Mouse (Mus musculus): Measurements from ENCODE around the gene Cnn1. TPM values are rescaled to one million over a fixed set of nuclear protein-coding genes. Genes with fewer than 3 reads are reported as not detected.

Cnn1 gene
- polyA plus RNA-seq, 1 experiment: 0.55 TPM

DNA sequence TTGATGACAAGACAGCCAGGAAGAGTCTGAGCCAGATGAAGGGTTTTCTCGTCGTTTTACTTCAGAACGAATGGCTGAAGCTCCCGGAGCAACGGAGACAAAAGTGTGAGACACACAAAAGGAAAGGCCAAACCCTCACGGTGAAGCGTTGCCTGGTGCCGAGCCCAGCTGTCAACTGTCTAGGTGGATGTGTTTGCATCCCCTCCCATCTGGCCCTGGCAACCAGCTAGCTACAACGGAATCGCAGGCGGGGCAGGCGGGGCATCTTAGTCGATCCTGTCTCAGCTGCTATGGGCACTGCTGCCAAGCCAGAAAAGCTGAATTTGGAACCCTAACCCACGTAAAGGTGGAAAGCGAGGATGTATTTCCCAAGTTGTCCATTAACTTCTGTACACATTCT lies 17.1 kb downstream of the Cnn1 start:
- TF ChIP-seq CTCF (IDR thresholded peaks at IDR 0.05; ENCODE audit: borderline replicate concordance, extremely low read depth, insufficient read depth, insufficient read length) (no peak), POLR2A (IDR thresholded peaks at IDR 0.05; ENCODE audit: borderline replicate concordance, extremely low read depth, insufficient read depth, insufficient read length, poor library complexity, severe bottlenecking) (no peak)
- DNase-seq (ENCODE audit: low read depth): peak; percentile 71

DNA sequence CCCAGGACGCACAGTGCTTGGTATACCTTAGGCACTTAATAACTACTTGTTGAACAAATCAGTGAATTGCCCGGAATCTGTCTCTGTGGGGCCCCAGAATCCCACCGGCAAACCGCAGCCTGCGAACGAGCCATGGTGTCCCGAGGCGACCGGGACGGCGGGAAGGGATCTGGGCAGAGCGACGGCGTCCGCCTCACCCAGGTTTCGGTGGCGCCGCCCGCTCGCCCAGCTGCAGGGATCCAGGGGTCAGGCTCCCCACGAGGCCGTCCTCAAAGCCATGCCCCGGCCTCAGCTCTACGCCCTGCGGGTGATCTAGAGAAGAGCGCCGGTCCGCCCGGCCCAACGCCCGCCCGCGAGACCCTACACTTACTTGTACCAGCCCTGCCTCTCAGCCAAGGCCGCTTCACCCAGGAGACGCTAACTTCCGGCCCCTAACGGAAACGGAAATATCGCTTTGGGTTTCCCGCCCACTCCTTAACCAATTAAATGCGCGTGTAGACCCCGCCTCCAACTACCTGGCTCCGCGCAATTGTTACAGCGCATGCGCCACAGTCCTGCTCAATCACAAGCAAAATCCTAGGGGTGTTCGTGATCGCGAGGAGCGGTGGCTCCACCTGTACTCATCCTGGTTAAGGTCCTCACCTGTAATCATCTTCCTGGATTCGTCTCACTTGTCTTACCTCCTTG lies 17.9 kb downstream of the Cnn1 start, which contains the start of gene Elof1:
TSS of gene Elof1 (minus strand) at position 433 of the 687 bp plus-strand sequence.
- TF ChIP-seq CTCF (IDR thresholded peaks at IDR 0.05; ENCODE audit: borderline replicate concordance, extremely low read depth, insufficient read depth, insufficient read length): no peak; the same call in 1 of the 2 replicates
- TF ChIP-seq POLR2A (IDR thresholded peaks at IDR 0.05; ENCODE audit: borderline replicate concordance, extremely low read depth, insufficient read depth, insufficient read length, poor library complexity, severe bottlenecking): 0 out of 2 replicates have a peak, but pooled peaks have one; percentile 46
- peak; percentile 99 for DNase-seq (ENCODE audit: low read depth)

DNA sequence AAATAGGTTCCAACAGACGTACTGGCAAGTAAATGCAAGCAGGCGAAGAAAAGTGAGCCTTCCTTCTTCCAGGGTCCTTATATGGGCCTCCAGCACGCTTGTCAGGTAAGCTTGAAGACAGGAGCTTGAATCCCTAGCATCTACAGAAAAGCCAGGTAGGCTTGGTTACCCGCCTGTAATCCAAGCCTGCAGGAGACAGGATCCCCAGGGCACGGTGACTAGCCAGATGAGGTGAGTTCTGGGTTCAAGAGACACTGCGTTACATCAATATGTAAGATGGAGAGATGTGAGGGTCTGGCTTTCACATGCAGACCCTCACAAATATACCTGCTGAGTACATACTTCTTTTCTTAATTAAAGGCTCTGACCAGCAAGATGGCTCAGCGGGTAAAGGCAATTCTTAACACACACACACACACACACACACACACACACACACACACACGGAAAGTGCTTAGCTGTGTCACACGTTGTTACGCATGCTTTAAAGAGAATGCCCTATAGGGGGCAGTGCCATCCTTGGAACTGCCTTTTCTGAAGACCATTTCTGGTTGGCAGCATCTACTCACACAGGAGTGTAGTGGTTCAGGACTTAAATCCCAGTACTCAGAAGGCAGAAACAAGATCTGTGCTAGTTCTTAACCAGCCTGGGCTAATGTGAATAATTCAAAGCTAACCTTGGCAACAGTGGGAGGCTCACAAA lies 18.9 kb downstream of the Cnn1 start:
- peak; percentile 78 for DNase-seq (ENCODE audit: low read depth)
- peak; percentile 52; the same call in 1 of the 2 replicates for TF ChIP-seq CTCF (IDR thresholded peaks at IDR 0.05; ENCODE audit: borderline replicate concordance, extremely low read depth, insufficient read depth, insufficient read length)
- TF ChIP-seq POLR2A (IDR thresholded peaks at IDR 0.05; ENCODE audit: borderline replicate concordance, extremely low read depth, insufficient read depth, insufficient read length, poor library complexity, severe bottlenecking): no peak

DNA sequence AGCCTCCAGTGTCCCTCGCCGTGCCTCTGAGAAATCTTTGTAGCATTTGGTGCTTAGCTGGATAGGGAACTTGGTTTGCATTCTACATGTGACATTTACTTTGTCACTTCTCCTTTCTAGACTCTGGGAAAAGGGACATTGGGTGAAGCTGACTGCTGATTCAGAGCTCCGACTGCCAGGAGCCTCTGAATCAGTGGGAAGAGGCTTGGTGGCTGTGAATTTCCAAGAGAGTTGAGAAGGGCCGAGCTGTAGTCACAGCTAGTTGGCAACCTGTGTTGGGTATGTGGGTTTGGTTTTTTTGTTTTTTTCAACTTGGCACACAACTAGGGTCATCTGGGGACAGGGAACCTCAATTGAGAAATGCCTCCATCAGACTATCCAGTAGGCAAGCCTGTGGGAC lies 20.5 kb downstream of the Cnn1 start:
- no peak for DNase-seq (ENCODE audit: low read depth)

DNA sequence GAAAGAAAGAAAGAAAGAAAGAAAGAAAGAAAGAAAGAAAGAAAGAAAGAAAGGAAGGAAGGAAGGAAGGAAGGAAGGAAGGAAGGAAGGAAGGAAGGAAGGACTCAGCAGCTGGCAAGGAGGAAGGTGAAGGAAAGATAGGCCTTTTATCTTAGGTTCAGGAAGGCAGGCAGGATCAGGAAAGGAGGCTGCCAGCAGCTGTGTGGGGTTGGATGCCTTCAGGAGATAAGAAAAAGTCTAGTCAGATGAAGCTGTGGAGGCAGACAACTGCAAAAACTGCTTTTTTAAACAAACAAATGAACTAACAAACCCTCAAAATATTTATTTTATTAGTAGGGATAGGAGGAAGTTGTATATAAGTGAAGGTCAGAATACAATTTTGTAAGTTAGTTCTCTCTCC lies 22.5 kb downstream of the Cnn1 start:
- TF ChIP-seq CTCF (IDR thresholded peaks at IDR 0.05; ENCODE audit: borderline replicate concordance, extremely low read depth, insufficient read depth, insufficient read length): no peak
- TF ChIP-seq POLR2A (IDR thresholded peaks at IDR 0.05; ENCODE audit: borderline replicate concordance, extremely low read depth, insufficient read depth, insufficient read length, poor library complexity, severe bottlenecking): no peak

More for the DNA sequence above, 20.5 kb downstream of the Cnn1 start:
- no peak for TF ChIP-seq CTCF (IDR thresholded peaks at IDR 0.05; ENCODE audit: borderline replicate concordance, extremely low read depth, insufficient read depth, insufficient read length)
- no peak for TF ChIP-seq POLR2A (IDR thresholded peaks at IDR 0.05; ENCODE audit: borderline replicate concordance, extremely low read depth, insufficient read depth, insufficient read length, poor library complexity, severe bottlenecking)

DNA sequence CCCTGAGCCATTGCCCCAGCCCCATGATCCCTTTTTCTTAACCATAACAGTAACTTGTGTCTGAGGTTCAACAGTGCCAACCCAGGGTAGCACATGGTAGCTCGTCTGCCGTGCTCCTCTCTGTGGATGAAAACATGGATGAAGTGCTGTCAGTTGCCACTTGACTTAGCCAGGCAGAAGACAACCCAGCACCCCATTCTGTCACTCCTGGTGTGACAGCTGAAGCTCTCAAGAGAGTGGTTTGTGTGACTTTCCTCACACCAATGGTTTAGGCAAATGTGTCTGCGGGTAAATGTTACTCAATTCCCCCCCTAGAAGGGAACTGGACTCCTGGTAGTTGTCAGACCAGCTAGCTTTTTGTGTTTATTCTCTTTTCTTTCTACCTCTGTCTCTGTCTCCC lies 23.0 kb downstream of the Cnn1 start:
- TF ChIP-seq CTCF (IDR thresholded peaks at IDR 0.05; ENCODE audit: borderline replicate concordance, extremely low read depth, insufficient read depth, insufficient read length) (no peak), POLR2A (IDR thresholded peaks at IDR 0.05; ENCODE audit: borderline replicate concordance, extremely low read depth, insufficient read depth, insufficient read length, poor library complexity, severe bottlenecking) (no peak)
- no peak for DNase-seq (ENCODE audit: low read depth)

More for the DNA sequence above, 22.5 kb downstream of the Cnn1 start:
- DNase-seq (ENCODE audit: low read depth): no peak

DNA sequence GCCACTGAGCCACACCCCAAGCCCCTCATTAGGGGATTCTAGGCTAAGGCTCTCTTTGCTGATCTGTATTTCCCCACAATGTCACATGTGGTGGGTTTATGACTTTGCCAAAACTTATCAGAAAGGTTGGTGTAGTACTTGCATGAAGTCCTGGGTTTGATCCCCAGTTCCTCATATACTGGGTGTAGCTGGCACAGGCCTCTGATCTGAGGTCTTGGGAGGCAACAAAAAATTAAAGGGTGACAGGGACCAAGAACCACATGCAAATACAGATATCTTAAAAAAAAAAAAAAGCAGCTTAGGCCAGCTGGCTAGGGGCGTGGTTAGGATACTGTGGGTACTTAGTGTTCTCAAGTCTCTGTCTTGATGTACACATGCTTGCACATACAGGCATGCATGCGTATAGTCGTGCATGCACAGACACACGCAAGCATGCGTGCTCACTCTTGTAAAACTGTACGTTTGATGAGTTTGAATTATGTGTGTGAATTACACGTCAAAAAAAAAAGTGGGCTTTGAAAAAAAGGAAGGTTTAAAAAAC lies 24.1 kb downstream of the Cnn1 start:
- TF ChIP-seq CTCF (IDR thresholded peaks at IDR 0.05; ENCODE audit: borderline replicate concordance, extremely low read depth, insufficient read depth, insufficient read length) (no peak), POLR2A (IDR thresholded peaks at IDR 0.05; ENCODE audit: borderline replicate concordance, extremely low read depth, insufficient read depth, insufficient read length, poor library complexity, severe bottlenecking) (no peak)
- DNase-seq (ENCODE audit: low read depth): no peak

DNA sequence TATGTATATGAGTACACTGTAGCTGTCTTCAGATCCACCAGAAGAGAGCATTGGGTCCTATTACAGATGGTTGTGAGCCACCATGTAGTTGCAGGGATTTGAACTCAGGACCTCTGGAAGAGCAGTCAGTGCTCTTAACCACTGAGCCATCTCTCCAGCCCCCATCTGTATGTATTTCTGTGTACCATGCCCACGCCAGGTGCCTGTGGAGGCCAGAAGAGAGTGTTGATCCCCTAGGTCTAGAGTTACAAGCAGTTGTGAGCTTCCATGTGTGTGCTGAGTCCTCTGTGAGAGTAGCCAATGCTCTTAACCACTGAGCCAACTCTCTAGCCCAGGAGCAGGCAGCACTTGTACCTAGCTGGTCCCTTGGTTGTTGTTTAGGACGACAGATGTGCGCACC lies 25.2 kb downstream of the Cnn1 start:
- TF ChIP-seq CTCF (IDR thresholded peaks at IDR 0.05; ENCODE audit: borderline replicate concordance, extremely low read depth, insufficient read depth, insufficient read length) (no peak), POLR2A (IDR thresholded peaks at IDR 0.05; ENCODE audit: borderline replicate concordance, extremely low read depth, insufficient read depth, insufficient read length, poor library complexity, severe bottlenecking) (no peak)
- no peak for DNase-seq (ENCODE audit: low read depth)

DNA sequence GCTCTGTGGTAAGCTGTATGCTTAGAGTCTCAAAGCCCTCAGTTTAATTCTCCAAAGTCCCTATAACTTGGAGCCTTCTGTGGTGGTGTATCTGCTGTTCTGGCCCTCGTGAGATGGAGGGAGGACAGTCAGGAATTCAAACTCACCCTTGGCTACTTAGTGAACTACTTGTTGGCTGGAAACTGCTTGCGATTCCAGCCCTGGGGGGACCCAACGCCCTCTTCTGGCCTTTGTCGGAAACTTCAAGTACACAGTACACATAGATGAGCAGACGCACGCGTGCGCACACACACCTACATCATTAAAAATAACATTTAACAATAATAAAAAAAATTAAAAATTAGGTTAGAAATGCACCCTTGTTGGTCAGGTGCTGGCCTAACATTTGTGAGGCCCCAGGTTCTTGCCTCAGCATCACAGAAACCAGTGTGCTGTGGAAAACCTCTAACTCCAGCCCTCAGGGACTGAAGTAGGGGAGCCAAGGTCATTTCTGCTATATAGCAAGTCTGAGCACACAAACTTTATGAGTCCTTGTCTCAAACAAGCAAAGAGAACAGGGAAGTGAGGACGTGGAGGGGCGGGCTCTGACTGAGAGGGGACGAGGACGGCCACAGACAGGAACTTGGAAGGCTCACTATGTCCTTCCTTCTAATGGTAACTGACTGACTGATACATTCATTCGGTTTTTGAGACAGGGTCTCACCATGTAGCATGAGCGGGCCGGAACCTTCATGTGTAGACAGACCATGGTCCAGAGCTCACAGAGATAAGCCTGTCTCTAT lies 26.4 kb downstream of the Cnn1 start:
- TF ChIP-seq CTCF (IDR thresholded peaks at IDR 0.05; ENCODE audit: borderline replicate concordance, extremely low read depth, insufficient read depth, insufficient read length) (no peak), POLR2A (IDR thresholded peaks at IDR 0.05; ENCODE audit: borderline replicate concordance, extremely low read depth, insufficient read depth, insufficient read length, poor library complexity, severe bottlenecking) (no peak)
- DNase-seq (ENCODE audit: low read depth): no peak

DNA sequence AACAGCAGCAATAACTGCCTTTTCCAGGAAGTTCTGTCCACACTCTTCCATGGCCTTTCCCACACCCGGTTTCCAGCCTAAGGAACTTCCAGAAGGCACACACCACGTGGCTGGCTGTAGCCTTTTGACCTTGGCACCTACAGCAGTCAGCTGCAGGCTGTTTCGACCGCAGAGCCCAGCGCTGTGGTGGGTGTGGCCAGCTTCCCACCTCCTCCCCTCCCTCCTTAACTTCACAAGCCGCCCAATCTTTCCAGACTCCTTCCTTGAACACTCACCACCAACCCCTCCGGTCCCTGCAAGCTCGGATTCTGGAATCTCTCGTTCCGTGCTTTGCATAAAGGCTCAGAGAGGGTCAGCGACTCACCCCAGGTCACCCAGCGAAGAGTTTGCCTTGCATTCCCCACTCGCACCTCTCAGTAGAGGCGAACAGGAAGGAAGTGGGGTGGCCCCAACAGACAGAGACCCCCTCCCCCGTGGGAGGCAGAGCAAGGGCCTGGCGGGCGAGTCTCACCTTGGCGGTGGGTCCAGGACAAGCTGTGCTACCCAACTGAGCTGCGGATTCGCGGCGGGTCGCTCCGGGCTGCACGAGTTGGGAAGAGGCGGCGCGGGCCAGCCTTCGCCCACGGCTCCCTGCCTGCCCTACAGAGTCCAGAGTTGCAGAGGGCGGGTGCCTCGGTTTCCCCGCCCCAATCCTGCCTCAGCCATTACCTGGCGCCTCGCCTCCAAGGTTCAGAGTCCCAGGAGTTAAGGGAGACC lies 32.4 kb downstream of the Cnn1 start:
- TF ChIP-seq CTCF (IDR thresholded peaks at IDR 0.05; ENCODE audit: borderline replicate concordance, extremely low read depth, insufficient read depth, insufficient read length): no peak

More for the DNA sequence above, 32.4 kb downstream of the Cnn1 start:
- peak; percentile 7 for DNase-seq (ENCODE audit: low read depth)
